Mouse (Mus musculus): ENCODE data around the gene Armc8. TPM values are rescaled to one million over a fixed set of nuclear protein-coding genes. Genes with fewer than 3 reads are reported as not detected.
A peak's percentile ranks its signal among the peaks of the same experiment; 100 is the strongest.

The Armc8 gene
- polyA plus RNA-seq, 1 experiment from 2014 or later = 39.4 TPM

- H3K4me1 ChIP-seq (ENCODE audit: control insufficient read depth, insufficient read depth, low read length) = peaks cover 5% of the 10 kb centered on the region
- no peaks in the 10 kb centered on the region for H3K9me3 ChIP-seq (ENCODE audit: control insufficient read depth, low read length)
- 2% methylated on average over 9 of the region's 9 CpGs for WGBS
- H3K27me3 ChIP-seq (ENCODE audit: control insufficient read depth, insufficient read depth, low read length) = 0 out of 2 replicates have a peak, but pooled peaks cover 2% of the 10 kb centered on the region
- H3K4me3 ChIP-seq (ENCODE audit: low read depth, low read length) = peak overlapping the region; percentile 97
- H3K9ac ChIP-seq (ENCODE audit: low read length) = peak overlapping the region; percentile 97
- no peaks in the 10 kb centered on the region for H3K36me3 ChIP-seq (ENCODE audit: control insufficient read depth, insufficient read depth, low read length)
- ATAC-seq (ENCODE audit: insufficient read depth, low FRiP score, low TSS enrichment) (peak; percentile 49; the same call in 1 of the 2 replicates), DNase-seq (ENCODE audit: low spot score) (no peak)
- no peak overlapping the region for H3K27ac ChIP-seq (ENCODE audit: low read depth, low read length)
- H3K4me2 ChIP-seq (ENCODE audit: low read depth) = peak overlapping the region; percentile 77
Observed at GRCm38 (mm10) chr9:99569071-99569397, 335 bp upstream of the Armc8 start.

- WGBS = 2% methylated on average over 15 of the region's 15 CpGs
Observed at GRCm38 (mm10) chr9:99568023-99568346, 714 bp downstream of the Armc8 start.

GRCm38 (mm10) chr9:99563714-99564113, 5.0 kb downstream of the Armc8 start:
- WGBS = 28% methylated on average over 11 of the region's 11 CpGs
- H3K36me3 ChIP-seq (ENCODE audit: control insufficient read depth, insufficient read depth, low read length) = no peaks in the 10 kb centered on the region
- DNase-seq (ENCODE audit: low spot score) (peak; percentile 47), ATAC-seq (ENCODE audit: insufficient read depth, low FRiP score, low TSS enrichment) (no peak)
- H3K27ac ChIP-seq (ENCODE audit: low read depth, low read length) = no peak overlapping the region
- no peaks in the 10 kb centered on the region for H3K27me3 ChIP-seq (ENCODE audit: control insufficient read depth, insufficient read depth, low read length)
- H3K9ac ChIP-seq (ENCODE audit: low read length) = no peak overlapping the region
- no peak overlapping the region for H3K4me3 ChIP-seq (ENCODE audit: low read depth, low read length)
- H3K4me1 ChIP-seq (ENCODE audit: control insufficient read depth, insufficient read depth, low read length) = peaks cover 5% of the 10 kb centered on the region
- H3K4me2 ChIP-seq (ENCODE audit: low read depth) = no peak overlapping the region
- no peaks in the 10 kb centered on the region for H3K9me3 ChIP-seq (ENCODE audit: control insufficient read depth, low read length)

More at GRCm38 (mm10) chr9:99568023-99568346, 714 bp downstream of the Armc8 start:
- peak overlapping the region; percentile 77 for H3K4me2 ChIP-seq (ENCODE audit: low read depth)
- H3K9me3 ChIP-seq (ENCODE audit: control insufficient read depth, low read length) = no peaks in the 10 kb centered on the region
- ATAC-seq (ENCODE audit: insufficient read depth, low FRiP score, low TSS enrichment) = peak; percentile 68
- H3K27me3 ChIP-seq (ENCODE audit: control insufficient read depth, insufficient read depth, low read length) = 0 out of 2 replicates have a peak, but pooled peaks cover 2% of the 10 kb centered on the region
- H3K27ac ChIP-seq (ENCODE audit: low read depth, low read length) = peak overlapping the region; percentile 96
- peak overlapping the region; percentile 97 for H3K4me3 ChIP-seq (ENCODE audit: low read depth, low read length)
- H3K36me3 ChIP-seq (ENCODE audit: control insufficient read depth, insufficient read depth, low read length) = no peaks in the 10 kb centered on the region
- peaks cover 5% of the 10 kb centered on the region for H3K4me1 ChIP-seq (ENCODE audit: control insufficient read depth, insufficient read depth, low read length)
- no peak for DNase-seq (ENCODE audit: low spot score)
- peak overlapping the region; percentile 97 for H3K9ac ChIP-seq (ENCODE audit: low read length)

- no peaks in the 10 kb centered on the region for H3K36me3 ChIP-seq (ENCODE audit: control insufficient read depth, insufficient read depth, low read length)
- WGBS = 99% methylated on average over 3 of the region's 3 CpGs
- no peak overlapping the region for H3K9ac ChIP-seq (ENCODE audit: low read length)
- no peaks in the 10 kb centered on the region for H3K9me3 ChIP-seq (ENCODE audit: control insufficient read depth, low read length)
- H3K27ac ChIP-seq (ENCODE audit: low read depth, low read length) = no peak overlapping the region
- no peaks in the 10 kb centered on the region for H3K27me3 ChIP-seq (ENCODE audit: control insufficient read depth, insufficient read depth, low read length)
- H3K4me2 ChIP-seq (ENCODE audit: low read depth) = no peak overlapping the region
- ATAC-seq (ENCODE audit: insufficient read depth, low FRiP score, low TSS enrichment) (no peak), DNase-seq (ENCODE audit: low spot score) (no peak)
- H3K4me1 ChIP-seq (ENCODE audit: control insufficient read depth, insufficient read depth, low read length) = no peaks in the 10 kb centered on the region
- H3K4me3 ChIP-seq (ENCODE audit: low read depth, low read length) = no peak overlapping the region
Observed at GRCm38 (mm10) chr9:99560389-99560788, 8.3 kb downstream of the Armc8 start.

DNA sequence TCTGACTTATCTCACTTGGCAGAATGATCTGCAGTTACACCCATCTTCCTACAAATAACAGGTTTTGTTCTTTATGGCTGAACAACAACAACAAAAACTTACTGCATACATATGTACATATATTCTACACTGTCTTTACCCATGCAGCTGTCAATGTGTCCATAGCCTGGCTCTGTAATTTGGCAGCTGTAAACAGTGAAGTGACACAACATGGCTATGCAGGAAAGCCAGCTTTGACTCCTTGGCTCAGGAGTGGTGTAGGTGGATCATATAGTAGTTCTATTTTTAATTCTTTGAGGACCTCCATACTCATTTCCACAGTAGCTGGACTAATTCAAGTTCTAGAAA, 9.2 kb downstream of the Armc8 start:
- H3K36me3 ChIP-seq (ENCODE audit: control insufficient read depth, insufficient read depth, low read length) = no peaks in the 10 kb centered on the region
- H3K9ac ChIP-seq (ENCODE audit: low read length) = no peak overlapping the region
- H3K4me2 ChIP-seq (ENCODE audit: low read depth) = no peak overlapping the region
- DNase-seq (ENCODE audit: low spot score) (no peak), ATAC-seq (ENCODE audit: insufficient read depth, low FRiP score, low TSS enrichment) (no peak)
- H3K27ac ChIP-seq (ENCODE audit: low read depth, low read length) = no peak overlapping the region
- no peaks in the 10 kb centered on the region for H3K4me1 ChIP-seq (ENCODE audit: control insufficient read depth, insufficient read depth, low read length)
- H3K27me3 ChIP-seq (ENCODE audit: control insufficient read depth, insufficient read depth, low read length) = no peaks in the 10 kb centered on the region
- no peak overlapping the region for H3K4me3 ChIP-seq (ENCODE audit: low read depth, low read length)
- no peaks in the 10 kb centered on the region for H3K9me3 ChIP-seq (ENCODE audit: control insufficient read depth, low read length)

GRCm38 (mm10) chr9:99558824-99559556, 9.7 kb downstream of the Armc8 start:
- H3K9ac ChIP-seq (ENCODE audit: low read length) = no peak overlapping the region
- no peak for ATAC-seq (ENCODE audit: insufficient read depth, low FRiP score, low TSS enrichment)
- no peaks in the 10 kb centered on the region for H3K27me3 ChIP-seq (ENCODE audit: control insufficient read depth, insufficient read depth, low read length)
- no peak overlapping the region for H3K27ac ChIP-seq (ENCODE audit: low read depth, low read length)
- H3K9me3 ChIP-seq (ENCODE audit: control insufficient read depth, low read length) = no peaks in the 10 kb centered on the region
- H3K36me3 ChIP-seq (ENCODE audit: control insufficient read depth, insufficient read depth, low read length) = no peaks in the 10 kb centered on the region
- H3K4me3 ChIP-seq (ENCODE audit: low read depth, low read length) = no peak overlapping the region
- 93% methylated on average over 7 of the region's 7 CpGs for WGBS
- H3K4me1 ChIP-seq (ENCODE audit: control insufficient read depth, insufficient read depth, low read length) = no peaks in the 10 kb centered on the region
- H3K4me2 ChIP-seq (ENCODE audit: low read depth) = no peak overlapping the region
- no peak for DNase-seq (ENCODE audit: low spot score)

GRCm38 (mm10) chr9:99557580-99558300, 11.0 kb downstream of the Armc8 start:
- WGBS = 84% methylated on average over 8 of the region's 8 CpGs
- Histone ChIP-seq H3K27me3 (ENCODE audit: control insufficient read depth, insufficient read depth, low read length) (no peaks in the 10 kb centered on the region), H3K27ac (ENCODE audit: low read depth, low read length) (no peak overlapping the region), H3K9me3 (ENCODE audit: control insufficient read depth, low read length) (no peaks in the 10 kb centered on the region), H3K36me3 (ENCODE audit: control insufficient read depth, insufficient read depth, low read length) (no peaks in the 10 kb centered on the region), H3K4me1 (ENCODE audit: control insufficient read depth, insufficient read depth, low read length) (no peaks in the 10 kb centered on the region), H3K4me2 (ENCODE audit: low read depth) (no peak overlapping the region), H3K4me3 (ENCODE audit: low read depth, low read length) (no peak overlapping the region), H3K9ac (ENCODE audit: low read length) (no peak overlapping the region)
- ATAC-seq (ENCODE audit: insufficient read depth, low FRiP score, low TSS enrichment) = no peak
- no peak for DNase-seq (ENCODE audit: low spot score)

DNA sequence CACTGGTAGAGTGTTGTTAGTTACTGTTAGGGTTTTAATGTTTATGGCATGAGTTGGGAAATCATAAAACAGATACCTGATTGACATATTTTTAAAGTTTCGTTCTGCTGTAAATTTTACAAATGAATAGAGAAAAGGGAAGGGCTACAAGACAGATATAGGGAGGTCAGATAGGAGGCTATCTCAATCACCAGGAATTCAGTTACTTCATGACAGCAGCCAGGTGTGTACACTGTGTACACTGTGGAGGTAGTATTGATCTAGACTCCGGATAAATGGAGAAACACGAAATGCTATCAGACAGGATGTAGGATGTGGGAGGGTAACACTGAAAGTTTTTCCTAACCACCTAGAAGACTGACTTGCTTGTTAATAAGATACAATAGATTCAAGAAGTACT, 13.4 kb downstream of the Armc8 start:
- Histone ChIP-seq H3K27ac (ENCODE audit: low read depth, low read length) (no peak overlapping the region), H3K4me2 (ENCODE audit: low read depth) (no peak overlapping the region), H3K9me3 (ENCODE audit: control insufficient read depth, low read length) (no peaks in the 10 kb centered on the region), H3K36me3 (ENCODE audit: control insufficient read depth, insufficient read depth, low read length) (no peaks in the 10 kb centered on the region), H3K9ac (ENCODE audit: low read length) (no peak overlapping the region), H3K4me1 (ENCODE audit: control insufficient read depth, insufficient read depth, low read length) (no peaks in the 10 kb centered on the region), H3K4me3 (ENCODE audit: low read depth, low read length) (no peak overlapping the region), H3K27me3 (ENCODE audit: control insufficient read depth, insufficient read depth, low read length) (no peaks in the 10 kb centered on the region)
- WGBS = 88% methylated on average over 3 of the region's 3 CpGs
- ATAC-seq (ENCODE audit: insufficient read depth, low FRiP score, low TSS enrichment) (no peak), DNase-seq (ENCODE audit: low spot score) (no peak)

GRCm38 (mm10) chr9:99554052-99554451, 14.6 kb downstream of the Armc8 start:
- no peaks in the 10 kb centered on the region for H3K4me1 ChIP-seq (ENCODE audit: control insufficient read depth, insufficient read depth, low read length)
- H3K27me3 ChIP-seq (ENCODE audit: control insufficient read depth, insufficient read depth, low read length) = no peaks in the 10 kb centered on the region

More at GRCm38 (mm10) chr9:99554052-99554451, 14.6 kb downstream of the Armc8 start:
- ATAC-seq (ENCODE audit: insufficient read depth, low FRiP score, low TSS enrichment) (no peak), DNase-seq (ENCODE audit: low spot score) (no peak)
- Histone ChIP-seq H3K4me3 (ENCODE audit: low read depth, low read length) (no peak overlapping the region), H3K36me3 (ENCODE audit: control insufficient read depth, insufficient read depth, low read length) (no peaks in the 10 kb centered on the region), H3K9ac (ENCODE audit: low read length) (no peak overlapping the region), H3K9me3 (ENCODE audit: control insufficient read depth, low read length) (no peaks in the 10 kb centered on the region), H3K27ac (ENCODE audit: low read depth, low read length) (no peak overlapping the region), H3K4me2 (ENCODE audit: low read depth) (no peak overlapping the region)
